Mouse (Mus musculus): ENCODE results near the gene Nfkbib.

Nfkbib gene

DNA sequence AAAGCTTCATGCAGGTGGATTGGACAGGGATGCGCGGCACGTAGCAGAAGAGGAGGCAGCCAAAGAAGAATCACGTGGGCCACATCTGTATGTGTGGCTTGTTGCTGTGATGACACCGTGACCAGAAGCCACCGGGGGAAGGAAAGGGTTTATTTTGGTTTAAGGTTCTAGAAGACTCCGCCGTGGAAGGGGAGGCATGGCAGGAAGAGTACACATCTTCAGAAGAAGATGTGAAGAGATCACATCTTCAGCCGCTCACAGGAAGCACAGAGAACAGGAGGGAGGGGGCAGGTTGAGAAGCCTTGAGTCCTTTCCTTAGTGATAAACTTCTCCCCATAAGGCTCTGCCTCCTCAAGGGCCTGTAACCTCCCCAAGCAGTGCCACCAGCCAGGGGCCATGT, 32.7 kb upstream of the Nfkbib start:
- no peak for DNase-seq (ENCODE audit: low read depth, low spot score)

DNA sequence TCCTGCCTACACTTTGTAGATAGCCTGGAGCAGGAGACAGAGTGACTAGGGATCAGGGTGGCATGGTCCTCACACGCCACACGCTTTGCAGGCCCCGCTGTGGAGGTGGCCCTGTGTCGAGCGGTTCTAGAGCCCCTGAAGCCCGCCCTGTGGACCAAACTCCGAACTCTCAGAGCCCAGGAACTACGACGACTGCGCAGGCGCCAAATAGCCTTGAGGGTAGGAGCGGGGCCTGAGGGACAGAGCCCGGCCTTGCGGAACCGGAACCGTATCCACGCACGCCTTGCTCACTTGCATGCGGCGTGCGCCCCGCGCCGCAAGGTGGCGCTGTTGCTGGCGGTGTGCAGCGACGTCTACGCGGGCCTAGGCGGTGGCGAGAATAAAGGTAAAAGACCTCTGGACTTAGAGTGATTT, 29.3 kb upstream of the Nfkbib start:
- DNase-seq (ENCODE audit: low read depth, low spot score): peak; percentile 62

DNA sequence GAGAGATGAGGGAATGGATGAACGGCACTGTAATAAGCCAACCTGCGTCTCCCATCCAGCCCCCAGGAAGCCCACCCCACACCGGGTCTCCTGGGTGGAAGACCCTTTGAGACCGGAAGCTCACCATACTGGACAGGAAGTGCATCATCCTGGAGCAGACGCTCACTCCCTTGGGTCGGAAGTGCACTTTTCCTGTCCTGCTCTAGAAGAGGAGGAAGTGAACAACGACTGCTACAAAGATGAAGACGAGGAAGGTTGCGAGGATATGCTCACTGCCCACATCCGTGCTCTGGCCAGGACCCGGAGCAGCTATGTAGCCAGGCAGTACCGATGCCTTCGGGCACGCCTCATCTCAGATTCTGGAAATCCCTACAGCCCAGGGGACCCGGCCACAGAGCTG, 28.5 kb upstream of the Nfkbib start:
- DNase-seq (ENCODE audit: low read depth, low spot score): no peak

DNA sequence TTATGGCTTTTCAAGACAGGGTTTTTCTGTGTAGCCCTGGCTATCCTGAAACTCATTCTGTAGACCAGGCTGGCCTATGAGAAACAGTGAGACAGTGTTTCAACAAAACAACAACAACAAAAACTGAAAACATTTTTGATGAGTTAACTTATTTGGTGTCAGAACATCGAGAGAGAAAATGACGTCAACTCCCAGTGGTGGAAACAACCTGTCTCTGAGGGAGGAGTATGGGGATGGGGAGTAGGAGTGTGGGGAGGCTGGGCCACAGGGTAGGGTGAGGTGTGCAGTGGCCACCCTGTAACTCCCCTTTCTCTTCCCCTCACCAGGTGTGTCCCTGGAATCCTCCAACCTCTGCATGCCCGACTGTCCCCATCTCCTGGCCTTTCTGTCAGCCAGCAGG, 27.2 kb upstream of the Nfkbib start:
- DNase-seq (ENCODE audit: low read depth, low spot score): no peak

DNA sequence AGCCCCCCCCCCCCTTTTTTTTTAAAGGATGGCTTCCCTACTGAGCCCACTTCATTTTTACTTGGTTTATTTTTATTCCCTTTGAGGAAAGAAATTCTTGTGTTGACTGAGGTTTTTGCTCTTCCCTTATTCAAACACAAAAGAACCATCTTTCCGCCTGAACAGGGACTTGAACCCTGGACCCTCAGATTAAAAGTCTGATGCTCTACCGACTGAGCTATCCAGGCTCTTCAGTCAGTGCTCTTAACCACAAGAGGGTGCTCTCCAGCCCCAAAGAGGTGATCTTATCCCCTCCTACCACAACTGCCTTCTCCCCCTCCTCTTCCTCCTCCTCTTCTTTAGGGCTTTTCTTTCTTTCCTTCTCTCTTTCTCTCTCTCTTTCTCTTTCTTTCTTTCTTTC, 26.5 kb upstream of the Nfkbib start:
- no peak for DNase-seq (ENCODE audit: low read depth, low spot score)

DNA sequence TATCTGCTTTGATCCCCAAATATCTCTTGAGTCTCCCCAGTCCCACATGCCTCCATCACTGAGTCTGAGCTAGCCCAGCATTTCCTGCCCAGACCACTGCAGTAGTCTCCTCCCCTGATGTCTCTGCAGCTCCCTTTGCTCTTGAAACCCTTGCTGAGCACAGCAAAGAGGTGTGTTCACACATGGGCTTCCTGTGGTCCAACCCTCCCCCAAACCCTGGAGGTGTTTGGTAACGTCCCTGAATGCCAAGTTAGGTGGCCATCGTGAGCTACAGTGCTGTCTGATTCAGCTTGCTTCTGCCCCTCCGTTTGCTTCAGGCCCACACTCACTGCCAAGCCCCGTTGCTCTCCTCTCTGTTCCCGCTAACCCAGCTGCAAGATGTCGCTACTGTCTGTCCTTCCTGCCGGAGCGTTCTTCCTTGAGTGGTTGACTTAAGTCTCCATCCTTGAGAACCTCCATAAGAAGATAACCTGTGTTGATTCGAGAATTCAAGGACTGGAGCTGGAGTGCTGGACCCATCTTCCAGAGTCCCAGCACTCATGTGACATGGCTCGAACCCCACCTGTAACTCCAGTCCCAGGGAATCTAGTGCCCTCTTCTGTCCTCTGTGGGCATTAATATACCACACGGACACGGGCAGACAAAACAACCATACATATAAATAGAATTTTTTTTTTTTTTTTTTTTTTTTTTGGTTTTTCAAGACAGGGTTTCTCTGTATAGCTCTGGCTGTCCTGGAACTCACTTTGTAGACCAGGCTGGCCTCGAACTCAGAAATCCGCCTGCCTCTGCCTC, 25.3 kb upstream of the Nfkbib start:
- no peak for DNase-seq (ENCODE audit: low read depth, low spot score)

DNA sequence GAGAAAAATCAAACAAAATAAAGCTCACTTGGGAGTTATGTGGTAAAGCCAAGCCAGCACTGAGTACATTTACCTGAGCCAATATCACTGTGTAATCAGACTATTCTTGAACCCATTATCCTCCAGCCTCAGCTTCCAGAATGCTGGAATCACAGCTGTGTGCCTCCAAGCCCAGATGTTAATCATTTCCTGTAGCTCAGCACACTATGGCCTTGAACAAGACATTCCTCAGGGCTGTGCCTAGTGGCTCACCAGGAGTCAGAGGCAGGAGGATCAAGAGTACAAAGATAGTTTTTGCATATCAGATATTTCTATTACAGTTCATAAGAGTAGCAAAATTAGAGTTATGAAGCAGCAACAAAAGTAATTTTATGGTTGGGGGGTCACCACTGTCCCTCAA, 24.4 kb upstream of the Nfkbib start:
- no peak for DNase-seq (ENCODE audit: low read depth, low spot score)

DNA sequence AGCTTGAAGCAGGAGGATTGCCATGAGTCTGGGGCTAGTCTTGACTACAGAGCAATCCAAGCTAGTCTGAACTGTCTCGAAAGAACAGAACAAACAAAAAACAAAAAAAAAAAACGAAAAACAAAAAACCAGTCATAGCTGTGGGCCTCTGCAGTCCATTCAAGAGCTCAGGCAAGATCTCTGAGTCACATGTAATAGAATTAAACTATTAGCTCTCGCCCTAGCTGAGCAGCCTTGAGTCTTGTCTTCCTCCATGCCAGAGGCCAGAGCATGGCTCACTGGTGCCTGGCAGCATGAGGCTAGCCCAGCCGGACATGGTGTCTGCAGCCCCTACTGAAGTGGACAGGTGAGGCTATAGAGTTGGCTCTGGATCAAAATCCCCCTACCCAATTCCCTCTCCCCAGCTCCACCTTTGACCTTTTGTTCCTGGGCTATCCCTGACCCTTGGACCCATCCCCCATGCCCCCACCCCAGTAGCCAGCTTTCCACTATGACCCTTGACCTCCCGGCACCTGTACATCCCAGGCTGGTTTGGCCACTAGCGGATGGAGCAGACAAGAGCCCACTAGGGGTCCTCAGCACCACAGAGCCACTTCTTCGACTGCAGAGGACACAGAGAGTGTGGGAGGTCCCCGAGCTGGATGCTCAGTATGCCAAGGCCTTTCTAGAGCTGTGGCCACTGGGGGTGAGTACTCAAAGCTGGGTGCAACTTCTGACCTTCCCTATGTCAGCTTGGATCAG, 22.9 kb upstream of the Nfkbib start:
- no peak for DNase-seq (ENCODE audit: low read depth, low spot score)

DNA sequence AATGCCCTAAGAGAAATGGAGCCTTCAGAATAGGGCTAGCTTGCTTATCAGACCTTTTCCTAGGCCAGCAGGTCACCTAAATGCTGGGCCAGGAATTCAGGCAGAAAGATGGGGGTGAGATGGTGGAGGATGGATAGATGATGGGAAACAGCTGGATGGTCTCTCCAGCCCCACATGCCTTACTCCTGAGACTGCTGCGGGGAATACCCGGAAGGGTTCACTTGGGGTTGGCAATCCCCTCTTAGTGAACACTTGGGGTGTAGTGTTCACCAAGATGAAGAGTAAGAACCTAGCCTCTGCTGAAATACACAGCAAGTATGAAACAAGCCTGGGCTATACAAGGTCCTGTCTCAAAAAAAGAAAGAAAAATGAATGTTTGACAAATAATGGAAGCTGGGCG, 21.9 kb upstream of the Nfkbib start:
- DNase-seq (ENCODE audit: low read depth, low spot score): no peak

DNA sequence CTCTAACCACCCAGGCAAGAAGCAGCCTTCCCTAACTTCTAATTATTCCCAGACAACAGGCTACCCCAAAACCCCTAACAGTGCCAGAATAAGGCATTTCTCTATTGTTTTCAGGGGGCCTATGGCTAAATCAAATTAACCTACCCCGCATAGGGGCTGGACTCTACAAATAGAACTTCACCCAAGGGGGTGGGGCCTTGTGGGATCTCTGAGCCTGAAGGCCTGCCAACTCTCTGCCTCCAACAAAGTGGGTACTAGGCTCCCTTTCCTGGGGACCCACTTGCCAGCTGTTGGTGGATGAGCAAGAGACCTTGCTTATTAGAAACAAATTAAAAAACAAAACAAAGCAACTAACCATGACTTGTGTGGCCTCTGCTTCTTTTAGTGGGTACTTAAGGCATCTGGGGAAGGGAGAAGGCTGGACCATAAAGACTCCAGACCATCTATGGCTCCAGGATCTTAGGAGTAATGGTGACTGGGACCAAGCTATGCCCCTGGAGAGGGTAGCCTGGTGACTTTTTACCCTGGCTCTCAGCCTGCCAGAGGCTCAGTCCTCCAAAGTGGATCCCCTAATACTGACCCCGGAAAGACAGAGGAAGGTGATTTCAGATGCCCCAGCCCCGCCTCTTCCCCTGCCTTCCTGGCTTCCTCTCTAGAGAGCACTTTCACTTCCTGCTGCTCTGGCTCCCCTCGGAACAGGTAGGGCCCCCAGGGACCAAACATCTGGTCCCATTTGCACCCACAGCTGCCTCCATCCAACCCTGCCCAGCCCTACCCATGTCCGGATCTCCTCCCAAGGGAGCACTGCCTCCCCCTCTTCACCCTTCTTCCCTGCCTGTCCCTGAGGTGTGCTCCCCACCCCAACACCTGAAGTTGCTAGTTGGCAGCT, 21.2 kb upstream of the Nfkbib start, which contains the start of gene Rinl:
Gene Rinl (plus strand): TSS at position 663 of the 889 bp plus-strand sequence.
- no peak for DNase-seq (ENCODE audit: low read depth, low spot score)

DNA sequence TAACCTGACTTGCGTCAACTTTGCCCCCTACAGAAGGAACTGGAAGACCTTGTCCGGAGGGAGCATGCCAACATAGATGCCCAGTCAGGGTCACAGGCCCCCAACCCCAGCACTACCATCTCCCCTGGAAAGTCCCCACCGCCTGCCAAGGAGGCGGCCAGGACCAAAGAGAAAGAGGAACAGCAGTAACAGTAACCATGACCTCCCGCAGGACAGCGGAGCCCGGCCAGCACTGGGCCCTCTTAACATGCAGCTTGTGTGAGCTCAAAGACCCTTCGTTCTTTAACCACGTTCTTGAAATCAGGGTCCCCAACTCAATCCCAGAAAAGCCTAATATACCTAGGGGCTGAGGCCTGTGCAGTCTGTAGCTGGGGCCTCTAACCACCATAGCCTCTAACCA, 20.6 kb upstream of the Nfkbib start:
- no peak for DNase-seq (ENCODE audit: low read depth, low spot score)

DNA sequence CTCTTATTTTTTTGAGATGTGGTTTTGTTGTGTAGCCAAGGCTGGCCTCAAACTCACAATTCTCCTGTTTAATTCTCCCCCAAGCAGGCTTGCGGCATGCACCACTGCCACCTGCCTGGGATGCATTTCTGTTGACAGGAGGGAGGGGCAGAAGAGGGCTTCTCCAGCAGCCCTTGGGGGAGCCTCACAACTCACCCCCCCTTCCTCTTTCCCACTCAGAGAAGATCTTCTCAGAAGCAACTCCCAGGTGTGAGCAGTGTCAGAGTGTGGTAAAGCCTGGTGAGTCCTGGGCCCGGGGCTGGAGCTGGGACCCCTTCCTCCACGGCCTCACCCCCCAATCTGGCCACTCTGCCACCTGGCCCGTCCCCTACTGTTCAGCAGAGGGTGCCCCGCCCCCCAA, 17.8 kb upstream of the Nfkbib start:
- DNase-seq (ENCODE audit: low read depth, low spot score): no peak

DNA sequence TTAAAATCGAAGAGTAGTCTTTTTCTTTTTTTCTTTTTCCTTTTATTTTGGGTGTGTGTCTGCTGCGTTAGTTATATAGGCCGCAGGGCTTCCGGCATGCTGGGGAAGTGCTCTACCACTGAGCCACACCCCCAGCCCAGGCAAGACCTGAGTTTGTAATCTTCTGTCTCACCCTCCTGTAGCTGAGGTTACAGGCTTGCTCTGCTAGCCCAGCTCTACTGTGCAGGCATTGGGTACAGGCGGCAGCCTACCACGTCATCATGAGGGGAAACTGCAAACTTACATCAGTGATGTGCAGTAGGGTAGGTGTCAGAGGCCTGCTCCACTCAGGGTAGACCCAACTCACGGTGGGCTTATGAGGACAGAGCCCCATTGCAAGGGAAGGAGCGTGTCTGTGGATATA, 13.9 kb upstream of the Nfkbib start:
- no peak for DNase-seq (ENCODE audit: low read depth, low spot score)

DNA sequence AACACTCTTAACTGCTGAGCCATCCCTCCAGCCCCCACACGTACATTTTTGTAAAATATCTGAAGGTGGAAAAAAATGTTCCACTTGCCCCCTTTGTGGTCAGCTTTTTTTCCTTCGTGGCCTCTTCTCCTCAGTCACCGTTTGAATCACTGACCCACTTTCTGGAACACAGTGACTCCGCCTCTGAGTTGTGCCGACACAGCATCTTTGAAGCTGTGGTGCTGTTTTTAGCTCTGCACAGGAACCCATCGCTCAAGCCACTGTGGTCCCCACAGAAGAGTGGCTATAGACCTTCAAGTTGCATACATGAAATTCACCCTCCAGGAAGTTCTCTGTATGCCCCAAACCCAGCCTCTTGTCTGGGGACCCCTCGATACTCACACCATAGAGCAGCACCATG, 13.5 kb upstream of the Nfkbib start:
- no peak for DNase-seq (ENCODE audit: low read depth, low spot score)

DNA sequence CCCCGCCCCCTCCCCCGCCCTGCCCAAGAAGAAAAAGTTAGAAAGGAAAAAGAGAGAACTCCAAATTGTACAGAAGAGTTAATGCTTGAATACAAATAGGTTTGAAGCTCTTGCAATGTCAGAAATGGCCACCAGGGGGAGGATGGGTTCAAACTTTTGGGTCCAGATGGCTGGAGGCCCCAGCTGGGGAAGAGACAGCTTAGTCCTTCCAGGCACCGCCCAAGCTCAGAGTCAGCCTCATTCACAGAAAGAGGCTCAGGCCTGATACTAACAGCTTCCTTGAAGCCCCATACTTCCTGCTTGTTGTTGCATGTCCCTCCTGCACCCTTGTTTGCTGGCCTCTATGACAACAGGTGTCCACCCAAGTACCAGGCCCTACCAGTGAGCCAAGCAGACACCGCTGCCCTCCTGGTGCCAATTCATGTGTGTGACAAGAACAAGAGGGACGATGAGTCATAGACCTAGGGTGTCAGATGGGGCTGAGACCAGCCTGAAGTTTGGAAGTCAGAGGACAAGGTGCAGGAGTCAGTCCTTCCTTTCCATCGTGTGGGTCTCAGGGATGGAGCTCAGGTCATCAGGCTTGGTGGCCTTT, 12.9 kb upstream of the Nfkbib start:
- peak; percentile 91 for DNase-seq (ENCODE audit: low read depth, low spot score)

DNA sequence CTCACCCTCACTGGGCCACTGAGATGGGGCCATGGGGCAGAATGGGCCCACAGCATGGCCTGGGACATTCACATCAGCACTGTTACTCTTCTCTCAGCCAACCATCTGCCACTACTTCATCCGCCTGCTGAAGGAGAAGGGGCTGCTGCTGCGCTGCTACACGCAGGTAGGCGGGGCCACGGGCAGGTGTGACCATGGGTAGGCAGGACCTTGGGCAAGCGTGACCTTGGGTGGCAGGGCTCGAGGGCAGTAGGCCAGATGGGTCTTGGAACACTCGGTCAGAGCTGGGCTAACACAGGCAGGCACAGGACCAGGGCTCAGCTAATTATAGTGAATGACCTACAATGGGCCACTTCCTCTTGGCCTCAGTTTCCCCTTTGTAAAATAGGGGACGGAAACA, 11.5 kb upstream of the Nfkbib start:
- DNase-seq (ENCODE audit: low read depth, low spot score): no peak

DNA sequence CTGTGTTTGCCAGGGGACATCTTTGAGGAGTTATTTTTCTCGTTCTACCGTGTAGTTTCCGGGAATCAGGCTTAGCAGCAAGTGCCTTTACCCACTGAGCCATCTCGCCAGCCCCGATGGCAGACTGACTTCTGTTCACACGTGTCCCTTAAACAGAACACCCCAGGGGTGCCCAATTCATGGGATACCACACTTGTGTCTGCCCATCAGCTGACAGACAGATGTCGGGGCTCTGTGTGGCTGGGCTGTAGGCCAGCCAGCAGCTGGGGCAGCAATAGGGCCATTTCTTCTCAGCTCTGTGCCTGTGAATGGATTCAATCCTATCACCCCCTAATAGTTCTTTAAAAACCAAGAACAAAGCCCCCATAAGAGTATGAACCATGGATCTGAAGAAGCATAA, 7.8 kb upstream of the Nfkbib start:
- no peak for DNase-seq (ENCODE audit: low read depth, low spot score)

DNA sequence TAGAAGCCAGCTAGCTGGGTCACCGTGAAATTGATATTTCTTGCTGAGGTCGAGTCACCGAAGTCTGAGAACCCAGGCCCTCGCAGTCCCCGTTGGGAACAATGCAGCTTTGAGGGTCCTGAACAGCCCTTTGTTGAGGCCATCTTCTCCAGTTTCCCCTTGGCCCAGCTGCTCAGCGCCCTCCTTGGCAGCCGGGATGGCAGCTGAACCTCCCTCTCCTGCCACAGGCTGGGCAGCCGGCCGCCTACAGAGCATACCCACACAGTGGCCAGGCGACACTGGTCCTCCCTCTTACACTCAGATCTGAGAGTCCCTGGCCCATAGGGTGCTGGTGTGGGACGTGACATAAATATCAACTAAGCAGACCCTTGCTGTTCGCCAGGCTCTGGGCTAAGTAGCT, 6.9 kb upstream of the Nfkbib start:
- no peak for DNase-seq (ENCODE audit: low read depth, low spot score)

DNA sequence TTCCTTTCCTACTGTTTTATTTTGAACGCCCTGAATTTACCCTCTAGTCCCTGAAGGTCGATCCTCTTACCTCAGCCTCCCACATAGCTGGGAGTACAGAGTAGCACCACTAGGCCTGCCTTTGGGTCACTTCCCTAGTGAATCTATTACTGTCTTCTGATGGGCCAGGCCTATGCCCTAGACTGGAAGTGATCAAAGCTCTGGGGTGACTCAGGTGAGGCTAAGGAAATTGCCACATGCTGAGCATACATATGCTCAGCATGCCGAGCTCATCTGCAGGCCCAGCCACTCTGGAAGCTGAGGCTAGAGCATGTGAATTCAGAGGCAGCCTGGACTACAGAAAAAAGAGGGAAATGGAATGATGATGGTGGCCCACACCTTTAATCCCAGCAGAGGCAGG, 5.9 kb upstream of the Nfkbib start:
- no peak for DNase-seq (ENCODE audit: low read depth, low spot score)

DNA sequence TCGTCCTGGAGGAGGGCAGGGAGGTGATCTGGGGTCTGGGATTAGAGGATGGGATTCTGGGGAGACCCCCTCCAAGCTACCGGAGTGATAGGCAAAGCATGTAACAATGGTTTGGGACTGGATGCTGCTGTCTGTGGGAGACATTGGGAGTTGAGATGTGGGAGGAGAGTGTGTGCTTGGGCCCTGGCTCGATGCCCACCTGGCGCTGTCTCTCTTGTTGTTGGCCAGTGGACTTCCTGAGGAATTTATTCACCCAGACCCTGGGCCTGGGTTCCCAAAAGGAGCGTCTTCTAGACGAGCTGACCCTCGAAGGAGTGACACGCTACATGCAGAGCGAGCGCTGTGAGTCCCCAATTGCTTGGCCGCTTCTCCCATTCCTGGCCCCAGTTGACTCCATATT, 4.6 kb upstream of the Nfkbib start:
- no peak for DNase-seq (ENCODE audit: low read depth, low spot score)

DNA sequence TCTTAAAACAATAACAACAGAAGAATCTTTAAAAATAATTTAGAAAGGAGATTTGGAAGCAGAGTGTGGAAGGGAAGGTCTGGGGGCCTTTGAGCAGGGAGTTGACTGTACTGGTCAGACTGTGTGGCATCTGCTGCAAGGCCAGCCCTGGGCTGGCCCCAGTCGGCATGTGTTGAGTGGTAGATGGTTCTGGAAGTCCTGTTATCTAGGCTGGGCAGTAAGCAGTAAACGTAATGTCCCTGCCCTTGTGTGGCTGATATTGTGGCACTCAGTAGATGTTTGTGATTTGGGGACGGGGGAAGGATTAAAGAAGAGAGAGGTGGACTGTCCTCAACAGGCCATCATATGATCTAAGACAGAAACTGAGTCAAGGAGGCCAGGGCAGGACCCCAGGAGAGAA, 3.0 kb upstream of the Nfkbib start:
- no peak for DNase-seq (ENCODE audit: low read depth, low spot score)

DNA sequence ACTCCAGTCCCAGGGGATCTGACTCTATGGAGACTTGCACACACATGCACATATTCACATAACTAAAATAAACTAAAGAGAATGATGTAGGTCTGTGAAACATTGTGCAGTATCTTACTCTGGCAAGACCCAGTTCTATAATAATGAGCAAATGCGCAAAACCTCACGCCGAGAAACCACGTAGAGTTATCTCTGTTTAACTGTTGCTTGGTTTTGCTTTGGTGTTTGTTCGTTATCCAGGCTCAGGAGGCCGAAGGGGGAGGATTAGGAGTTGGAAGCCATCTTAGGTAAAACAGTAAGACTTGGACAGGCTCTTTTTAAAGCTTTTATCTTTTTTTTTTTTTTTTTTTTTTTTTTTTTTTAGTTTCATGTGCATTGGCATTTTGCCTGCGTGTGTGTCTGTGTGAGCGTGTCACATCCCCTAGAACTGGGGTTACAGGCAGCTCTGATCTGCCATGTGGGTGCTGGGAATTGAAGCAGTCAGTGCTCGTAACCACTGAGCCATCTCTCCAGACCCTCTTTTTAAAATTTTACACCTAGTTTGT, 2.2 kb upstream of the Nfkbib start:
- no peak for DNase-seq (ENCODE audit: low read depth, low spot score)

Data from retina, postnatal 7 days (tissue).